Mouse (Mus musculus): ENCODE measurements around the gene Sumo2. TPM values are rescaled to one million over a fixed set of nuclear protein-coding genes. Genes with fewer than 3 reads are reported as not detected.

The Sumo2 gene
- polyA plus RNA-seq, 1 experiment from 2014 or later: 1,420 TPM

DNA sequence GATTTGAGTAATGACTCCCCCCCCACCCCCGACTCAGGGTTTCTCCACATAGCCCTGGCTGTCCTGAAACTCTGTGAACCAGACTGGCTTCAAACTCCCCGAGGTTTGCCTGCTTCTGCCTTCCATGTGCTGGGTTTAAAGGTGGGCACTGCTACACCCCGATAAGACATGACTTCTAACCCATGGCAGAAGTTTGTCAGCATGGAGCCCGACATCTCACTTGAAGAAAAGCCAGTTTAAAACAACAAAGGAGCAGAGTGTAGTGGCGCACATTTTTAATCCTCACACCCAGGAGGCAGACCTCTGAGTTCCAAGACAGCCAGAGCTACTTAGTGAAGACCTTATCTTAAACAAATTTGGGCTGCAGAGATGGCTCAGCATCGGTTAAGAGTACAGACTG, 43.7 kb downstream of the Sumo2 start:
- H3K9ac ChIP-seq (ENCODE audit: low read length): peak overlapping the region; percentile 74; the same call in 1 of the 2 replicates
- peaks cover 25% of the 10 kb centered on the region for H3K36me3 ChIP-seq (ENCODE audit: control insufficient read depth, insufficient read depth, low read length)
- no peak overlapping the region for H3K27ac ChIP-seq (ENCODE audit: low read depth, low read length)
- 38% methylated on average over 6 of the region's 6 CpGs for WGBS
- H3K4me2 ChIP-seq (ENCODE audit: low read length): peak overlapping the region; percentile 82
- H3K9me3 ChIP-seq (replicated peaks; ENCODE audit: control insufficient read depth, low read length): no peaks in the 10 kb centered on the region
- peaks cover 10% of the 10 kb centered on the region; the same call in 1 of the 2 replicates for H3K4me1 ChIP-seq (ENCODE audit: control insufficient read depth, insufficient read depth, low read length)
- H3K27me3 ChIP-seq (replicated peaks; ENCODE audit: control insufficient read depth, insufficient read depth, low read length): no peaks in the 10 kb centered on the region
- ATAC-seq: no peak
- DNase-seq (ENCODE audit: low spot score): no peak
- peak overlapping the region; percentile 67 for H3K4me3 ChIP-seq (ENCODE audit: low read depth, low read length)

DNA sequence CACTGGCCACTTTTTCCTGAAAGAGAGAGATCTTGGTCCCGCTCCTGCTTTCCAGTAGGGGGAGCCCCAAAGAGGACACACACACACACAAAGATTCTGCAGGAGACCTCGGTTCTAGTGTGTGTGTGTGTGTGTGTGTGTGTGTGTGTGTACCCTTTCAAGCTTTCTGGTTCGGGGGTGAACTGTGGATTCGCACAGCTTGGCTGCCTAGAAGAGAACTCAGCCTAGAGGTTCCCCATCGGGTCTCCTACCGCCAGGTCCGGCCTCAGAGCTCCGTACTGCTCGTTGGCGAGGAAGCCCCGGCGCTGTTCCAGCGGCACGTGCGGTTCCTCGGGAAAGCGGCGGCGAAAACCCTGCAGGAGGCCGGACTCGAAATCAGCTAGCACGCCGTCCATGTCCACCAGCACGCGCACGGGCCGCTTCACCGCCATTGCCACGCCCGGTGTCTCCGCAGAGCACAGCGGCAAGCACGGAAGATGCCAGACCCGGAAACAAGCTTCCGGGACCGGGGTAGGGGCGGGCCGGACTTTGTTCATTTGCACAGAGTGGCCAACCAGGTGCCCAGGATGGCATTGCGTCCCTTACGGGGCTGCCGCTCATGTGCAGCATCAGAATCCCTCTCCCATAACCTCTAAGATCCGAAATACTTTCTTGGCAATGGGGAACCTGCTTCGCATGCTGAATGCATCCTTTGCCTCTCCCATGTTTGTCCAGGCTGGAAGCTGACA, 44.6 kb downstream of the Sumo2 start, which contains the start of gene Nt5c:
TSS of gene Nt5c (minus strand) at position 507 of the 728 bp plus-strand sequence.
- DNase-seq (ENCODE audit: low spot score) (peak; percentile 85), ATAC-seq (peak; percentile 93)
- H3K27me3 ChIP-seq (replicated peaks; ENCODE audit: control insufficient read depth, insufficient read depth, low read length): no peaks in the 10 kb centered on the region
- peak within 1 kb of the TSS; percentile 82 for H3K27ac ChIP-seq (ENCODE audit: low read depth, low read length)
- peak within 1 kb of the TSS; percentile 67 for H3K4me3 ChIP-seq (ENCODE audit: low read depth, low read length)
- peak within 1 kb of the TSS; percentile 82 for H3K4me2 ChIP-seq (ENCODE audit: low read length)
- H3K4me1 ChIP-seq (ENCODE audit: control insufficient read depth, insufficient read depth, low read length): peaks cover 10% of the 10 kb centered on the region; the same call in 1 of the 2 replicates
- peaks cover 17% of the 10 kb centered on the region for H3K36me3 ChIP-seq (ENCODE audit: control insufficient read depth, insufficient read depth, low read length)
- WGBS: under 1% methylated on average over 43 of the region's 43 CpGs
- peak within 1 kb of the TSS; percentile 74 for H3K9ac ChIP-seq (ENCODE audit: low read length)
- H3K9me3 ChIP-seq (replicated peaks; ENCODE audit: control insufficient read depth, low read length): no peaks in the 10 kb centered on the region

DNA sequence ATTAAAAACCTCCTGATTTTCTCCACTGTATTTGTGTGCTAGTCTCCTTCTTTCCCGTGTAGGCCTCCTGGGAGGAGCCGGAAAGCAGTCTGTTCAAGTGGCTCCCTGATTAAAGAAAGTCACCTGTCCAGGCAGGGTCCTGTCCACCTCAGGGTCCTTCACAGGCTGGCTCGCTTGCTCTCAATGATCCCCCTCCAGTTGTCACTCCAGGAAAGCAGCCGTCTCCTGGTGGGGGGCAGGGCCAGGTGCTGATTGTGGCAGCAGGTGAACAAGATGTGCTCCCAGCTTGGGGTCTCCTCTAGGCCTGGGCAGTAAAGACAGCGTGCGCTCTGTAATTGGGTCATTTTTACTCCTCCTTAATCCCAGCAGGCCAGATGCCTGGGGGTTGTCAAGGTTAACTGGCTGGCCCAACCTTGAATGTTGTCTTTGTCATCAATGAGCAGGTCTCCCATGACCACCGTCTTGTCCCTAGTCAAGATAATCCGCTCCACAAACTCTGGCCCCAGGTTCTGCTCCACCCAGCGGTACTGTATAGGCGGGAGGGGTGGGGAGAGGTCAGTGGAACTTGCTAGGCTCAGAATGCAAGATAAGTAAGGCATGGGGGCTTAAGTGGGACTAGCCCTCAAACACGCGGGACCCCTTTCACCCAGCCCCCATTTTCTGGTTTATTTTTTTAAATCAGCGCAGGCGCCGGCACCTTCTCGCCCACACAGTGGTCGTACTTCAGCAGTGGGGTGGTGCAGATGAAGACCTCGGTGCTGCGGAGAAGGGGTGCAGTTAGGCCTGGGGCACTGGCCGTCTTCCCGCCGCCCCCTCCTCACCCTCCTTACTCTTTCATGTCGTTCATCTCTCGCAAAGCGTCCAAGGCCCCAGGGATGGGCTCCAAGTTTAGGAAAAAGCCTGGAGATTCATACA, 45.4 kb downstream of the Sumo2 start:
- DNase-seq (ENCODE audit: low spot score) (no peak), ATAC-seq (peak; percentile 57)
- no peaks in the 10 kb centered on the region for H3K9me3 ChIP-seq (replicated peaks; ENCODE audit: control insufficient read depth, low read length)
- peak overlapping the region; percentile 67 for H3K4me3 ChIP-seq (ENCODE audit: low read depth, low read length)
- H3K4me1 ChIP-seq (ENCODE audit: control insufficient read depth, insufficient read depth, low read length): peaks cover 10% of the 10 kb centered on the region; the same call in 1 of the 2 replicates
- peak overlapping the region; percentile 82; the same call in 1 of the 2 replicates for H3K27ac ChIP-seq (ENCODE audit: low read depth, low read length)
- H3K27me3 ChIP-seq (replicated peaks; ENCODE audit: control insufficient read depth, insufficient read depth, low read length): no peaks in the 10 kb centered on the region
- peak overlapping the region; percentile 82 for H3K4me2 ChIP-seq (ENCODE audit: low read length)
- 25% methylated on average over 25 of the region's 25 CpGs for WGBS
- H3K9ac ChIP-seq (ENCODE audit: low read length): peak overlapping the region; percentile 74
- peaks cover 14% of the 10 kb centered on the region for H3K36me3 ChIP-seq (ENCODE audit: control insufficient read depth, insufficient read depth, low read length)

DNA sequence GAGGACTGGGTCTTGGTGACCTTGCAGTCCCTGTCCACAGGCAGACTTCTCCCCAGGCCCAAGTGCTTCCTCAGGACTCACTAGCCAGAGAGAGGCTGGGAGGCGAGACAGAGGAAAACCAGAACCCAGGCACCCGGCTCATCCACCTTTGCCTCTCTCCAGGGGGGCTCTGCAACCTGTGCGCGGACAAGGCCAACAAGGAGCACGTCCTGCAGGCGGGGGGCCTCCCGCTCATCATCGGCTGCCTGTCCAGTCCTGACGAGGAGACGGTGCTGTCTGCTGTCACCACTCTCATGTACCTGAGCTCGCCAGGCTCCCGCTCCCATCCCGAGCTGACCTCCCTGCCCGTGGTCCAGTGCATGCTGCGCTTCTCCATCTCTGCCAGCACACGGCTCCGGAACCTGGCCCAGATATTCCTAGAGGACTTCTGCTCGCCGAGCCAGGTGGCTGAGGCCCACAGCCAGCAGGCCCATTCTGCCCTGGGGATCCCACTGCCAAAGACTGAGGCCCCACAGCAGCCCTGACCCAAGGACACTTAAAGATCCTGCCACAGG, 47.4 kb downstream of the Sumo2 start:
- DNase-seq (ENCODE audit: low spot score) (no peak), ATAC-seq (no peak)
- Histone ChIP-seq H3K4me3 (ENCODE audit: low read depth, low read length) (no peak overlapping the region), H3K4me2 (ENCODE audit: low read length) (no peak overlapping the region), H3K9me3 (replicated peaks; ENCODE audit: control insufficient read depth, low read length) (no peaks in the 10 kb centered on the region), H3K4me1 (ENCODE audit: control insufficient read depth, insufficient read depth, low read length) (peaks cover 10% of the 10 kb centered on the region; the same call in 1 of the 2 replicates), H3K9ac (ENCODE audit: low read length) (no peak overlapping the region), H3K27me3 (replicated peaks; ENCODE audit: control insufficient read depth, insufficient read depth, low read length) (no peaks in the 10 kb centered on the region), H3K36me3 (ENCODE audit: control insufficient read depth, insufficient read depth, low read length) (peaks cover 14% of the 10 kb centered on the region), H3K27ac (ENCODE audit: low read depth, low read length) (no peak overlapping the region)
- WGBS: 86% methylated on average over 19 of the region's 19 CpGs

DNA sequence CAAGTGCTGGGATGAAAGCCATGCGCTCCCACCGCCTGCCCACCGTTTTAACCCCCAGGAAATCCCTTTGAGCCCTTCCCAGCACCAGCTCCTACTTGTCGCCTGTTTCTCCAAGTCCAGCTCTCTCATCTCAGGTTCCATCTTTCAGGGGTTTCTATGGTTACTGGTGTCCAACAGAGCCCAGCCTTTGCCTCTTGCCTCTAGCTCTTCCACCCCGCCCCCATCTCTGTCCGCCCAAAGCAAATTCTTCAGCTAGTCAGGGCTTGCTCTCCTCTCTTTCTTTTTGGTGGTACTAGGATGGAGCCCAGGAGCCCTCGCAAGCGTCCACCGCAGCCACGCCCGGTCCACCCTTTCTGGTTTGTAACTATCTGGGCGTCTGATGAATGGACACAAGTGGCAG, 50.9 kb downstream of the Sumo2 start:
- Histone ChIP-seq H3K27me3 (replicated peaks; ENCODE audit: control insufficient read depth, insufficient read depth, low read length) (no peaks in the 10 kb centered on the region), H3K36me3 (ENCODE audit: control insufficient read depth, insufficient read depth, low read length) (peaks cover 14% of the 10 kb centered on the region), H3K9me3 (replicated peaks; ENCODE audit: control insufficient read depth, low read length) (no peaks in the 10 kb centered on the region), H3K4me3 (ENCODE audit: low read depth, low read length) (no peak overlapping the region), H3K4me1 (ENCODE audit: control insufficient read depth, insufficient read depth, low read length) (no peaks in the 10 kb centered on the region), H3K27ac (ENCODE audit: low read depth, low read length) (no peak overlapping the region; the same call in 1 of the 2 replicates), H3K4me2 (ENCODE audit: low read length) (no peak overlapping the region), H3K9ac (ENCODE audit: low read length) (no peak overlapping the region)
- 29% methylated on average over 12 of the region's 12 CpGs for WGBS
- DNase-seq (ENCODE audit: low spot score) (peak; percentile 47), ATAC-seq (0 out of 2 replicates have a peak, but pooled peaks have one; percentile 10)

DNA sequence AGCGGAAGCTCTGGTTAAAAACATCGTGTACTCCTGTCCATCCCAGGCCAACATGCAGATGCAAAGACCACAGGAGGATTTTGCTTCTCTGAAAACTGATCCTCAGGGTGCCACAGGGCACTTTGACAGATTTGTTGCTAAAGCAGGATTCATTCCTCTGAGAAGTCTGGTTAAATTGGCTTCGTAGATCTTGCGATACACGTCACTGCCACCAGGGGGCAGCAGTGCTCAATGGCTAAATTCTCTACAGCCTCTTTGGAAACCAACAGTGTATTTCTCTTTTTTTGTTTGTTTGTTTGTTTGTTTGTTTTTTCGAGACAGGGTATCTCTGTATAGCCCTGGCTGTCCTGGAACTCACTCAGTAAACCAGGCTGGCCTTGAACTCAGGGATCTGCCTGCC, 52.4 kb downstream of the Sumo2 start:
- peak; percentile 82 for DNase-seq (ENCODE audit: low spot score)
- Histone ChIP-seq H3K36me3 (ENCODE audit: control insufficient read depth, insufficient read depth, low read length) (peaks cover 4% of the 10 kb centered on the region; the same call in 1 of the 2 replicates), H3K9ac (ENCODE audit: low read length) (no peak overlapping the region), H3K9me3 (replicated peaks; ENCODE audit: control insufficient read depth, low read length) (no peaks in the 10 kb centered on the region), H3K27ac (ENCODE audit: low read depth, low read length) (no peak overlapping the region), H3K27me3 (replicated peaks; ENCODE audit: control insufficient read depth, insufficient read depth, low read length) (no peaks in the 10 kb centered on the region), H3K4me1 (ENCODE audit: control insufficient read depth, insufficient read depth, low read length) (no peaks in the 10 kb centered on the region), H3K4me3 (ENCODE audit: low read depth, low read length) (no peak overlapping the region), H3K4me2 (ENCODE audit: low read length) (no peak overlapping the region)
- no peak for ATAC-seq
- WGBS: 18% methylated on average over 6 of the region's 6 CpGs

DNA sequence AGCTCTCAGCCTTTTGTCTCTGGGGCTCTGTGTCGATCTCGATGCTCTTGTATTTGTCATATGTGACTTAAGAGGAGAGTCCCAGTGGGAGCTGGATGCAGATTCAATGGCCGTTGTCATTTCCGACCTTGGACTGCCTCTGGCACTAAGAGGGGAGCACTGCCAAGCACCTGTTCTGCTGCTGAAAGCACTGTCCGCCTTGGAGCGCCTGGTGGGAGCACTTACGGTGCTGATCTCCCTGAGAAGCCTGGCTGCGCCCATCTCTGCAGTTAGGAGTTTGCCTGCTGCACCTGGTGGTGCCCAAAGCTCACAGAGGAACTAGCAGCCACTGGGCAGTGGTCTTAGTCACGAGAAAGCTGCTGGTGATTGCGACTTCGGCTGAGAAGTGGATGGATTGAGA, 52.8 kb downstream of the Sumo2 start:
- 68% methylated on average over 11 of the region's 11 CpGs for WGBS
- Histone ChIP-seq H3K4me2 (ENCODE audit: low read length) (no peak overlapping the region), H3K9ac (ENCODE audit: low read length) (no peak overlapping the region), H3K27me3 (replicated peaks; ENCODE audit: control insufficient read depth, insufficient read depth, low read length) (no peaks in the 10 kb centered on the region), H3K4me3 (ENCODE audit: low read depth, low read length) (no peak overlapping the region), H3K27ac (ENCODE audit: low read depth, low read length) (no peak overlapping the region), H3K9me3 (replicated peaks; ENCODE audit: control insufficient read depth, low read length) (no peaks in the 10 kb centered on the region), H3K4me1 (ENCODE audit: control insufficient read depth, insufficient read depth, low read length) (no peaks in the 10 kb centered on the region), H3K36me3 (ENCODE audit: control insufficient read depth, insufficient read depth, low read length) (no peaks in the 10 kb centered on the region)
- ATAC-seq: no peak
- DNase-seq (ENCODE audit: low spot score): no peak

DNA sequence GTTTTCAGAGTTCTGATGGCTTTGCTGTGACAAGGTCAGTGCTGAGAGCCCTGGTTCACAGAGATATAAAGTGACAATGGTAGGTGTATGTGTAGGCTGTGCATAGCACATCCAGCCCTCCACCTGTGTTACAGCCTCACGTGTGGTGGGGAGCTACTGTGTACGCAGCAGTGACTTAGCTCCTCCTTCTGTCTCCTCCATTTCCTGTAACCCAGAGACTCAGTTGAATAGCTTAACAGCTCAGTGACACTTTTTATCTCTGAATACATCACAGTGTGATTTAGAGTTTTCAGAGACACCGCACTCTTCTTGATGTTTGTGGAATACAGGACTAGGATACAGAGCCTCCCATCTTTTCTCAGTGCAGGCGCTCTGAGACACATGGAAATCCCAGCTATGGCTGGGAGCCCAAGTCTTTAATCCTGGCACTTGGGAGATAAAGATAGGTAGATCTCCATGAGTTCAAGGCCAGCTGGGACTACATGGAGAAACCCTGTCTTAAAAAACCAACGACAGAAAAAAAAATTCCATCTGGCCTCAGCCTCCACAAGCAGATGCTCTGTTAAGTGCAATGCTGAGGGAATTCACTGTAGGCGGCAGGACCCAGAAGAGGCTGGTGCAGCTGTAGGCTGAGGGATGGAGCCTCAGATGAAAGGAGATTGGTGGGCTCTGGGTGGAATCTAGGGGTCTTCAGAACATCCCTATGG, 54.4 kb downstream of the Sumo2 start:
- Histone ChIP-seq H3K4me3 (ENCODE audit: low read depth, low read length) (no peak overlapping the region), H3K27ac (ENCODE audit: low read depth, low read length) (no peak overlapping the region), H3K36me3 (ENCODE audit: control insufficient read depth, insufficient read depth, low read length) (no peaks in the 10 kb centered on the region), H3K27me3 (replicated peaks; ENCODE audit: control insufficient read depth, insufficient read depth, low read length) (no peaks in the 10 kb centered on the region), H3K9me3 (replicated peaks; ENCODE audit: control insufficient read depth, low read length) (no peaks in the 10 kb centered on the region), H3K4me1 (ENCODE audit: control insufficient read depth, insufficient read depth, low read length) (peaks cover 5% of the 10 kb centered on the region), H3K9ac (ENCODE audit: low read length) (no peak overlapping the region), H3K4me2 (ENCODE audit: low read length) (no peak overlapping the region)
- WGBS: 86% methylated on average over 6 of the region's 6 CpGs
- DNase-seq (ENCODE audit: low spot score): no peak
- no peak for ATAC-seq
